Mouse (Mus musculus) liver, adult 2 months (tissue): ENCODE measurements around the gene Tpt1.

Source experiments
- CTCF ChIP-seq: fragments of 200-500 bp; IDR thresholded peaks from 2 replicates; pipeline ENCODE4 v1.5.1; 2011; ENCODE audit warnings: low read depth, low read length, control low read depth
- POLR2A ChIP-seq: fragments of 200-500 bp; IDR thresholded peaks from 2 replicates; pipeline ENCODE4 v1.6.1; 2011; ENCODE audit warnings: low read length, control low read depth; ENCODE audit not compliant: insufficient read depth; ENCODE audit errors: extremely low read depth

- TF ChIP-seq POLR2A = no peak
- no peak for TF ChIP-seq CTCF
These were observed 17.8 kb downstream of the Tpt1 start for GRCm38 (mm10) chr14:75862701-75863100.
